In genomic region chr2:152293727-152294475, GRCm38 (mm10) we compare ENCODE assay signal across 8 mouse cellular contexts. TPM values are rescaled to one million over a fixed set of nuclear protein-coding genes. Genes with fewer than 3 reads are reported as not detected.
A peak's percentile ranks its signal among the peaks of the same experiment; 100 is the strongest.
DNase-seq lines count a peak whose midpoint lies in the region; ATAC-seq and TF ChIP-seq lines count a peak whose summit lies in the region.

TSS of gene Tbc1d20 (plus strand) at chr2:152293828.

- no peaks in the 10 kb centered on the region for H3K36me3 ChIP-seq in C2C12 (ENCODE audit: control insufficient read depth, insufficient read depth)
- peaks cover 8% of the 10 kb centered on the region for H3K36me3 ChIP-seq in erythroblast, embryonic 14.5 days (ENCODE audit: control insufficient read depth)
- no peaks in the 10 kb centered on the region for H3K36me3 ChIP-seq in heart, embryonic 12.5 days
- no peaks in the 10 kb centered on the region for H3K36me3 ChIP-seq in kidney, postnatal 0 days (ENCODE audit: insufficient read depth, low read length)
- no peaks in the 10 kb centered on the region for H3K36me3 ChIP-seq in liver, embryonic 11.5 days (ENCODE audit: control insufficient read depth, insufficient read depth, low read length)
- no peaks in the 10 kb centered on the region for H3K36me3 ChIP-seq in stomach, embryonic 14.5 days (ENCODE audit: control insufficient read depth, insufficient read depth, low read length)

- TF ChIP-seq POLR2A in brain, embryonic 14.5 days (IDR thresholded peaks at IDR 0.05; ENCODE audit: borderline replicate concordance, extremely low read depth, insufficient read depth, insufficient read length, poor library complexity, severe bottlenecking) = peak; percentile 95

- peak within 1 kb of the TSS; percentile 94 for H3K9ac ChIP-seq in heart, embryonic 12.5 days
- peak within 1 kb of the TSS; percentile 76 for H3K9ac ChIP-seq in kidney, postnatal 0 days (ENCODE audit: low read depth, low read length)
- peak within 1 kb of the TSS; percentile 79 for H3K9ac ChIP-seq in liver, embryonic 11.5 days (ENCODE audit: low read depth, low read length)
- H3K9ac ChIP-seq in stomach, embryonic 14.5 days (replicated peaks; ENCODE audit: low read depth, low read length) = peak within 1 kb of the TSS; percentile 78

- DNase-seq in brain, embryonic 14.5 days (ENCODE audit: low read depth) = peak; percentile 97
- peak; percentile 92 for DNase-seq in kidney, postnatal 0 days (ENCODE audit: low spot score)
- DNase-seq in liver, embryonic 11.5 days (ENCODE audit: low spot score) = peak; percentile 93
- peak; percentile 96 for DNase-seq in naive thymus-derived CD4-positive, alpha-beta T cell, adult 2 months (ENCODE audit: low read depth)

- H3K4me3 ChIP-seq in C2C12 (ENCODE audit: insufficient read depth, poor library complexity, severe bottlenecking) = peak within 1 kb of the TSS; percentile 69
- peak within 1 kb of the TSS; percentile 92 for H3K4me3 ChIP-seq in erythroblast, embryonic 14.5 days (replicated peaks)
- H3K4me3 ChIP-seq in heart, embryonic 12.5 days = peak within 1 kb of the TSS; percentile 79
- peak within 1 kb of the TSS; percentile 76 for H3K4me3 ChIP-seq in kidney, postnatal 0 days (replicated peaks; ENCODE audit: low read depth, low read length)
- H3K4me3 ChIP-seq in liver, embryonic 11.5 days (ENCODE audit: low read depth, low read length) = peak within 1 kb of the TSS; percentile 76
- H3K4me3 ChIP-seq in stomach, embryonic 14.5 days (ENCODE audit: low read depth, low read length) = peak within 1 kb of the TSS; percentile 76

- H3K4me1 ChIP-seq in erythroblast, embryonic 14.5 days (ENCODE audit: control insufficient read depth) = peaks cover 33% of the 10 kb centered on the region
- peaks cover 40% of the 10 kb centered on the region for H3K4me1 ChIP-seq in heart, embryonic 12.5 days (replicated peaks)
- 0 out of 2 replicates have a peak, but pooled peaks cover 6% of the 10 kb centered on the region for H3K4me1 ChIP-seq in kidney, postnatal 0 days (replicated peaks; ENCODE audit: insufficient read depth, low read length)
- peaks cover 6% of the 10 kb centered on the region for H3K4me1 ChIP-seq in liver, embryonic 11.5 days (replicated peaks; ENCODE audit: control insufficient read depth, insufficient read depth, low read length)
- peaks cover 6% of the 10 kb centered on the region; the same call in 1 of the 2 replicates for H3K4me1 ChIP-seq in stomach, embryonic 14.5 days (ENCODE audit: control insufficient read depth, insufficient read depth, low read length)

- peak within 1 kb of the TSS; percentile 93 for H3ac ChIP-seq in C2C12 (ENCODE audit: control insufficient read depth, insufficient read length, low read depth)

- H3K79me2 ChIP-seq in C2C12 (ENCODE audit: control insufficient read depth, insufficient read depth) = peaks cover 51% of the 10 kb centered on the region

- TF ChIP-seq CTCF in C2C12 (IDR thresholded peaks at IDR 0.05; ENCODE audit: control insufficient read depth, insufficient read depth, insufficient read length) = no peak
- TF ChIP-seq CTCF in brain, embryonic 14.5 days (IDR thresholded peaks at IDR 0.05; ENCODE audit: borderline replicate concordance, extremely low read depth, insufficient read depth, insufficient read length) = no peak
- TF ChIP-seq CTCF in kidney, postnatal 0 days (IDR thresholded peaks at IDR 0.05; ENCODE audit: low read depth) = no peak

- no peaks in the 10 kb centered on the region for H3K9me3 ChIP-seq in erythroblast, embryonic 14.5 days (ENCODE audit: control insufficient read depth, low read length)
- H3K9me3 ChIP-seq in heart, embryonic 12.5 days (replicated peaks) = no peaks in the 10 kb centered on the region
- no peaks in the 10 kb centered on the region for H3K9me3 ChIP-seq in kidney, postnatal 0 days (replicated peaks; ENCODE audit: low read length)
- no peaks in the 10 kb centered on the region for H3K9me3 ChIP-seq in liver, embryonic 11.5 days (ENCODE audit: control insufficient read depth, low read length)
- H3K9me3 ChIP-seq in stomach, embryonic 14.5 days (ENCODE audit: control insufficient read depth, low read depth, low read length) = no peaks in the 10 kb centered on the region

- peaks cover 43% of the 10 kb centered on the region for H3K79me3 ChIP-seq in C2C12 (ENCODE audit: low read depth)

- peak; percentile 99 for ATAC-seq in heart, embryonic 12.5 days (ENCODE audit: insufficient number of reproducible peaks, low FRiP score)
- peak; percentile 97 for ATAC-seq in kidney, postnatal 0 days (replicated peaks; ENCODE audit: low FRiP score, low read depth)
- peak; percentile 99 for ATAC-seq in liver, embryonic 11.5 days (replicated peaks; ENCODE audit: low FRiP score)
- ATAC-seq in stomach, embryonic 14.5 days (ENCODE audit: insufficient number of reproducible peaks, insufficient read depth, low FRiP score, low read depth) = peak; percentile 98

- no peaks in the 10 kb centered on the region for H3K27me3 ChIP-seq in C2C12 (ENCODE audit: control insufficient read depth, insufficient read depth, insufficient read length)
- H3K27me3 ChIP-seq in erythroblast, embryonic 14.5 days (ENCODE audit: control insufficient read depth) = no peaks in the 10 kb centered on the region
- no peaks in the 10 kb centered on the region for H3K27me3 ChIP-seq in heart, embryonic 12.5 days (replicated peaks)
- H3K27me3 ChIP-seq in kidney, postnatal 0 days (ENCODE audit: insufficient read depth, low read length) = no peaks in the 10 kb centered on the region
- H3K27me3 ChIP-seq in liver, embryonic 11.5 days (replicated peaks; ENCODE audit: control insufficient read depth, insufficient read depth, low read length) = no peaks in the 10 kb centered on the region
- no peaks in the 10 kb centered on the region for H3K27me3 ChIP-seq in stomach, embryonic 14.5 days (ENCODE audit: control insufficient read depth, insufficient read depth, low read length)

- WGBS in heart, embryonic 12.5 days = under 1% methylated on average over 69 of the region's 70 CpGs
- WGBS in kidney, postnatal 0 days = under 1% methylated on average over 63 of the region's 70 CpGs
- under 1% methylated on average over 68 of the region's 70 CpGs for WGBS in liver, embryonic 11.5 days
- under 1% methylated on average over 63 of the region's 70 CpGs for WGBS in stomach, embryonic 14.5 days

- H3K4me2 ChIP-seq in heart, embryonic 12.5 days = peak within 1 kb of the TSS; percentile 78
- peak within 1 kb of the TSS; percentile 61 for H3K4me2 ChIP-seq in kidney, postnatal 0 days (ENCODE audit: low read length)
- peak within 1 kb of the TSS; percentile 74 for H3K4me2 ChIP-seq in liver, embryonic 11.5 days
- H3K4me2 ChIP-seq in stomach, embryonic 14.5 days (replicated peaks; ENCODE audit: low read depth, low read length) = peak within 1 kb of the TSS; percentile 52

- H3K27ac ChIP-seq in heart, embryonic 12.5 days (ENCODE audit: poor library complexity, severe bottlenecking) = peak within 1 kb of the TSS; percentile 83
- H3K27ac ChIP-seq in kidney, postnatal 0 days = peak within 1 kb of the TSS; percentile 82
- H3K27ac ChIP-seq in liver, embryonic 11.5 days (ENCODE audit: low read depth, low read length) = peak within 1 kb of the TSS; percentile 70
- H3K27ac ChIP-seq in stomach, embryonic 14.5 days (ENCODE audit: low read length) = peak within 1 kb of the TSS; percentile 79

TF ChIP-seq in C2C12, 6 proteins besides CTCF, POLR2A, EP300 and RAD21:
- TF ChIP-seq MAX (IDR thresholded peaks at IDR 0.05) (peak; percentile 77), USF1 (IDR thresholded peaks at IDR 0.05; ENCODE audit: low read depth) (peak; percentile 88), FOSL1 (IDR thresholded peaks at IDR 0.05; ENCODE audit: insufficient read depth, low read length, poor library complexity, severe bottlenecking) (no peak)

RNA-seq across cellular contexts. Expression of gene Tbc1d20, which starts in this region (rescaled TPM):
- 32.7 TPM for polyA plus RNA-seq in C2C12 (2012; fragmentation: generic; extraction: Trizol)
- 39.4 and 41.5 TPM in 2 replicates for polyA plus RNA-seq in brain, embryonic 14.5 days (2012; rRNA removed)
- polyA plus RNA-seq in erythroblast, embryonic 14.5 days (2012) = 0.32 and 0.90 TPM in 2 replicates
- 33.6 and 37.5 TPM in 2 replicates for polyA plus RNA-seq in heart, embryonic 12.5 days (2016; fragmentation: Nextera tagmentation; extraction: Ambion mirVana)
- 30.4 and 31.7 TPM in 2 replicates for polyA plus RNA-seq in kidney, postnatal 0 days (2015; fragmentation: Nextera tagmentation; extraction: Ambion mirVana)
- polyA plus RNA-seq in liver, embryonic 11.5 days (2014; fragmentation: Nextera tagmentation; extraction: Ambion mirVana) = 25.1 and 25.9 TPM in 2 replicates
- polyA plus RNA-seq in stomach, embryonic 14.5 days (2014; fragmentation: Nextera tagmentation; extraction: Ambion mirVana) = 40.0 and 45.5 TPM in 2 replicates

Comparison
In these comparisons a context has a peak if more than half of its experiments do, and no peak if none do; other contexts are left out.
1. Peak in every context shown above with its lines: DNase-seq, ATAC-seq, H3K4me3 ChIP-seq and H3K27ac ChIP-seq.
2. RNA of gene Tbc1d20 (polyA plus RNA-seq): 39.4 to 41.5 TPM in brain, embryonic 14.5 days, 40.0 to 45.5 TPM in stomach, embryonic 14.5 days, 33.6 to 37.5 TPM in heart, embryonic 12.5 days, 32.7 TPM in C2C12 (single experiment), 30.4 to 31.7 TPM in kidney, postnatal 0 days and 25.1 to 25.9 TPM in liver, embryonic 11.5 days; 0.32 to 0.90 TPM in erythroblast, embryonic 14.5 days; every median in the first group is over 10 times any median in the second.